Mouse (Mus musculus): ENCODE measurements at regions not wholly inside any gene's neighbourhood (a gene's known extent, or its start where the extent isn't known, plus 50 kb on each side); places are given as distances from the start of the nearest gene placed in this dataset.
A peak's percentile ranks its signal among the peaks of the same experiment; 100 is the strongest.

DNA sequence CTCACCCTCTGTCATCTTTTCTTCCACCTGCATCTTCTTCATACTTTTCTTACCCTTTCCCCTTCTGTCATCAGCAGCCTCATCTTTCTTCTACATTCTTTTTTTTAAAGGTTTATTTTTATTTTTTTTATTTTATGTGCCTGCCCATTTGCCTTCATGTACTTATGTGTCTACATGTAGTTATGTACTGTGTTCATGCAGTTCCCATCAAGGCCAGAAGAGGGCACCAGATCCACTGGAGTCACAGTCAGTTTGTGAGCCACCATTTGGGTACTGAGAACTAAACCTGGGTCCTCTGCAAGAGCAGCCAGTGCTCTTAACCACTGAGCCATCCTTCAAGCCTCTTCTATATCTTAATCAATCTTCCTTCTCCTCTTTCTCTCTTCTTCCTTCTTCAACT lies 475.7 kb upstream of the Zmiz1 start:
- Histone ChIP-seq H3K4me3 (ENCODE audit: low read depth, low read length) (no peak overlapping the region), H3K4me2 (replicated peaks; ENCODE audit: low read depth) (no peak overlapping the region), H3K36me3 (ENCODE audit: control insufficient read depth, insufficient read depth) (no peaks in the 10 kb centered on the region), H3K4me1 (replicated peaks; ENCODE audit: control insufficient read depth, insufficient read depth, low read length) (no peaks in the 10 kb centered on the region), H3K9ac (ENCODE audit: low read depth, low read length) (no peak overlapping the region), H3K27ac (ENCODE audit: low read depth, low read length) (no peak overlapping the region), H3K9me3 (ENCODE audit: control insufficient read depth) (peaks cover 4% of the 10 kb centered on the region; the same call in 1 of the 2 replicates), H3K27me3 (replicated peaks; ENCODE audit: control insufficient read depth, insufficient read depth, low read length) (no peaks in the 10 kb centered on the region)
- peak; percentile 67 for TF ChIP-seq CTCF (IDR thresholded peaks at IDR 0.05; ENCODE audit: low read depth)
- ATAC-seq = no peak

DNA sequence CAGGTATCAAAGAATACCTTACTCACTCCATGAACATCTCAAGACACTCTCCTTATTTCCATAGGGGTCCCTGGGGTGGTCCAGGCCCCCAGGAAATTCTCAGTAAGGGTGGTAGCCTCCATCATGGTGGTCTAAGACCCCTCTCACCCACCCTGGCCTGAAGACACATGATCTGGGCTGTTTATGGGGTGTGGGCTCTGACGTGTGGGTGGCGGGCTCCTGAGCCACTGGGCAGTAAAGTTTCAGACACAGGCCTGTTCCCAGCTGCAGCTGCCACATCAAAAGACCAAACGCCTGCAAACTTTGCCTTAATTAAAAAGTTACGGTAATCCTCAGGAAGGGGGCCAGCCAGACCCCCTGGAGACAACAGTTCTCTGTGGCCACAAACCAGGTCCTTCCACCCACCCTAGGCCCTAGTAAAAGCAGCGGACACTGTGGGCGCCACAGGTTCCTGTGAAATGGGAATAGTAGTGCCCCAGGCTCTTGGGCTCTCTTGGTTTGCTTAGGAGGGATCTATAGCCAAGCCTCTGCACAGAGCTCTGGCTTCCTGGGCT lies 473.1 kb upstream of the Zmiz1 start:
- Histone ChIP-seq H3K9me3 (ENCODE audit: control insufficient read depth) (peaks cover 4% of the 10 kb centered on the region; the same call in 1 of the 2 replicates), H3K9ac (ENCODE audit: low read depth, low read length) (no peak overlapping the region), H3K4me3 (ENCODE audit: low read depth, low read length) (no peak overlapping the region), H3K4me2 (replicated peaks; ENCODE audit: low read depth) (no peak overlapping the region), H3K27me3 (replicated peaks; ENCODE audit: control insufficient read depth, insufficient read depth, low read length) (no peaks in the 10 kb centered on the region), H3K27ac (ENCODE audit: low read depth, low read length) (no peak overlapping the region), H3K36me3 (ENCODE audit: control insufficient read depth, insufficient read depth) (no peaks in the 10 kb centered on the region), H3K4me1 (replicated peaks; ENCODE audit: control insufficient read depth, insufficient read depth, low read length) (no peaks in the 10 kb centered on the region)
- no peak for ATAC-seq
- 81% methylated on average over 6 of the region's 6 CpGs for WGBS
- TF ChIP-seq CTCF (IDR thresholded peaks at IDR 0.05; ENCODE audit: low read depth) = no peak

DNA sequence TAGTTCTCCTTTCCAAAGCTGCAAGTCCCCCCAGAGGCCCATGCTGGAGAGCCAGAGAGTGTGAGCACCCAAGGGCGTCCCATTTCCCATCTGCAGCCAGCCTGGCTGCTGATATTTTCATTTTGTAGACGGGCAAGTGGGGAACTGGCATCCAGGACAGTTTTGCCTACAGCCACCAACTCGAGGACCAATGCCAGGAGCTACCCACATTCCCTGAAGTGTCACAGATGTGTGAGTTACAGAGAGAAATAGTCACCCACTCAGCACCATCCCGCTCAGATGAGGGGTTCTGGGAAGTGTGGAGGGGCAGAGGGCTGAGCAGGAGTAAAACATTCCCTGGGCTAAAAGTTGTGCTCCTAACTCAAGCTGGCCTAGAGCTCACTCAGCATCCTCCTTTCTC lies 472.6 kb upstream of the Zmiz1 start:
- WGBS = 72% methylated on average over 4 of the region's 4 CpGs
- H3K27me3 ChIP-seq (replicated peaks; ENCODE audit: control insufficient read depth, insufficient read depth, low read length) = no peaks in the 10 kb centered on the region

DNA sequence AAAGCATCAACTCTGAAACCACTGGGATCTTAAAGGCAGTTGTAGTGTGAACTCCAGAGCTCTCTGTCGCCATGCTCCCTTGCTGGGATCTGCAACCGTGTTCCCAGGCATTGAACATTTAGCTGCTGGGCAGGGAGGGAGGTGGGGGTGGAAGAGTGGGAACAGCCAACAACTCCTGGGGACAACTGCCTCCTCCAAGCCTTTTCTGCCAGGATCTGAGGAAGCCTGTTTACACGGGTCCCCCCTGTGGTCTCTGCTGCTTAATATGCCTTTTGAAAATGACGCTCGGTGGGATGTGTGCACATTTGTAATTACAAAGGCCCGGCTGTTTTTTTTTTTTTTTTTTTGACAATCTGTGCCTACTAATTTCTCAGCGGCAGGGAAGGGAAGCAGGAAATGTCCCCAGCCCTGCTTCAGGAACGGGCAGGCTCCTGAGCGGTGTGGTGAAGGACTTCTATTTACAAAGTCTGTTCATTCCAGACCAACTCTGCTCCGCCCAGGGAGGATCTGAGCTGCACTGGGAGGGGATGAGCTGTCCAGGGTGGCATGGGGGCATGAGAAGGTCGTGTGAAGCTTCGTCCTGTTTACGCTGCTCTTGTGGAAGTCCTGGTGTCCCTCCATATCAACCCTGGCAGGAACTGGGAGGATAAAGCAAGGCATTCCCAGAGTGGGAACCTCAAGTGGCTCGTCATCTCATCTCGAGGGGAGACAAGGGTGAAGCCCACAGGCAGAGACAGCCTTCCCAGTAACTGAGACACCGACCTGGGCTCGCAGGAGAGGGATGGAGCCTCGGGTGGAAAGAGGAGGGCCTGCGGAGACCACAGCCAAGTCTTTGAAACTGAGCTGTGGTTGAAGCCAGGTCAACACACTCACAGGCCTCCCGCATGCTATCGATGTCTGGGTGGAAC lies 465.0 kb upstream of the Zmiz1 start:
- Histone ChIP-seq H3K4me1 (replicated peaks; ENCODE audit: control insufficient read depth, insufficient read depth, low read length) (0 out of 2 replicates have a peak, but pooled peaks cover 6% of the 10 kb centered on the region), H3K4me3 (ENCODE audit: low read depth, low read length) (no peak overlapping the region), H3K9ac (ENCODE audit: low read depth, low read length) (no peak overlapping the region), H3K4me2 (replicated peaks; ENCODE audit: low read depth) (no peak overlapping the region), H3K27me3 (replicated peaks; ENCODE audit: control insufficient read depth, insufficient read depth, low read length) (no peaks in the 10 kb centered on the region), H3K9me3 (ENCODE audit: control insufficient read depth) (0 out of 2 replicates have a peak, but pooled peaks cover 6% of the 10 kb centered on the region), H3K27ac (ENCODE audit: low read depth, low read length) (no peak overlapping the region), H3K36me3 (ENCODE audit: control insufficient read depth, insufficient read depth) (no peaks in the 10 kb centered on the region)
- no peak for TF ChIP-seq CTCF (IDR thresholded peaks at IDR 0.05; ENCODE audit: low read depth)
- ATAC-seq = no peak
- WGBS = 44% methylated on average over 21 of the region's 21 CpGs

More for the DNA sequence above, 472.6 kb upstream of the Zmiz1 start:
- no peak for ATAC-seq
- H3K27ac ChIP-seq (ENCODE audit: low read depth, low read length) = no peak overlapping the region
- H3K9ac ChIP-seq (ENCODE audit: low read depth, low read length) = no peak overlapping the region
- no peaks in the 10 kb centered on the region for H3K36me3 ChIP-seq (ENCODE audit: control insufficient read depth, insufficient read depth)
- H3K4me2 ChIP-seq (replicated peaks; ENCODE audit: low read depth) = no peak overlapping the region
- no peak overlapping the region for H3K4me3 ChIP-seq (ENCODE audit: low read depth, low read length)
- H3K9me3 ChIP-seq (ENCODE audit: control insufficient read depth) = peaks cover 4% of the 10 kb centered on the region; the same call in 1 of the 2 replicates
- no peaks in the 10 kb centered on the region for H3K4me1 ChIP-seq (replicated peaks; ENCODE audit: control insufficient read depth, insufficient read depth, low read length)
- no peak for TF ChIP-seq CTCF (IDR thresholded peaks at IDR 0.05; ENCODE audit: low read depth)

DNA sequence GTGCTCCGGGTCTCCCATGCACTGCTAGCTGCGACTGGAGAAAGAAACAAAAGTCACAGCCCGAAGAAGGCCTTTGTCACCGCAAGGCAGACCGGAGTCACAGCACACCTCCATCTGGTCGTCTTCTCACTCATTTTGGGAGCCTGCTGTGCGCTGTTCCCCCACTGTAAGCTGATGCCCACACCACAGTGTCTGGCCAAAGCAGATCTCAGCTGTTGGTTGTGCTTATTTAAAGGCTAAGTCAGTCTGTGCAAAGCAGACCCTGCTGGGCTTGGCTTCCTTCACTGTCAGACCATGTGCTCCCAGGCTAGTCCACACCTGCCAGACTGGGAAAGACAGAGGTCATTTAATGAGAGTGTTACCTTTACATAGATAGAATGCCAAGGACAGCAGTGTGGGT lies 463.8 kb upstream of the Zmiz1 start:
- no peak for ATAC-seq
- 87% methylated on average over 7 of the region's 7 CpGs for WGBS
- H3K4me1 ChIP-seq (replicated peaks; ENCODE audit: control insufficient read depth, insufficient read depth, low read length) = 0 out of 2 replicates have a peak, but pooled peaks cover 6% of the 10 kb centered on the region
- no peak overlapping the region for H3K4me2 ChIP-seq (replicated peaks; ENCODE audit: low read depth)
- TF ChIP-seq CTCF (IDR thresholded peaks at IDR 0.05; ENCODE audit: low read depth) = no peak
- H3K27ac ChIP-seq (ENCODE audit: low read depth, low read length) = no peak overlapping the region
- no peak overlapping the region for H3K4me3 ChIP-seq (ENCODE audit: low read depth, low read length)
- H3K9ac ChIP-seq (ENCODE audit: low read depth, low read length) = no peak overlapping the region
- no peaks in the 10 kb centered on the region for H3K27me3 ChIP-seq (replicated peaks; ENCODE audit: control insufficient read depth, insufficient read depth, low read length)
- no peaks in the 10 kb centered on the region for H3K36me3 ChIP-seq (ENCODE audit: control insufficient read depth, insufficient read depth)
- H3K9me3 ChIP-seq (ENCODE audit: control insufficient read depth) = 0 out of 2 replicates have a peak, but pooled peaks cover 6% of the 10 kb centered on the region

DNA sequence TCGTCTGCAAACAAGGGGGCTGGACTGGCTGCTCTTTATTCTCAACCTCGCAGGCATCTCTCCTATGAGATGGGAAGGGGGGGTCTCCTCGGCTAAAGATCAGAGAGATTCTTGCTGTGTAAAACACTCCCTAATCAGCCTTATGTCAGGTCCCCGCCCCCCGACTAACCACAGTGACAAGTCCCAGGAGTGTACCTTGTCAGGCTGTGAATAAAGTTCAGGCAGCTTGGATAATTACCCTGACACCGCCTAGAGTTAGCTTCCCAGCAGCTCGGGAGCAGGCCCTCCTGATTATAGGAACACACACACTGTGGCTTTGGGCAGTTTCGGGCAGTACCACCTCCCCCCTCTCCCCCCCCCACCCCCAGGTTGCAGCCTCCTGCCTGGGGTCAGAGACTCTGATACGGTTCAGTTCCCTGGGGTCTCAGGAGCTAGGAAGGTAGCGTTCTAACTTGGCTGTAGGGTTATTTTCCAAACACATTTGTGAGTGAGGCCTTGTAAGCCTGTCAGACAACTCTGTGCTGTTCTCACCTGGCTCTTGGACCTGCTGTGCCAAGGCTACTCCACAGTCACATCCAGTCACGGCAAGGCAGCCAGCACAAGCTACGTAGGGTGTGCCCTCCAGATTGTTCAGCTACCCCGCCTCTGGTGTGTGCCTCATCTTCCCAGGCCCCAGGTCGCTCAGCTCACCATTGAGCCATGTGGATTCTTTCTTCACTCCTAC lies 461.0 kb upstream of the Zmiz1 start:
- no peaks in the 10 kb centered on the region for H3K36me3 ChIP-seq (ENCODE audit: control insufficient read depth, insufficient read depth)
- ATAC-seq = 0 out of 2 replicates have a peak, but pooled peaks have one; percentile 31
- H3K4me1 ChIP-seq (replicated peaks; ENCODE audit: control insufficient read depth, insufficient read depth, low read length) = 0 out of 2 replicates have a peak, but pooled peaks cover 6% of the 10 kb centered on the region
- no peak for TF ChIP-seq CTCF (IDR thresholded peaks at IDR 0.05; ENCODE audit: low read depth)
- H3K9ac ChIP-seq (ENCODE audit: low read depth, low read length) = no peak overlapping the region
- no peaks in the 10 kb centered on the region for H3K27me3 ChIP-seq (replicated peaks; ENCODE audit: control insufficient read depth, insufficient read depth, low read length)
- 29% methylated on average over 14 of the region's 14 CpGs for WGBS
- no peak overlapping the region for H3K4me2 ChIP-seq (replicated peaks; ENCODE audit: low read depth)
- H3K9me3 ChIP-seq (ENCODE audit: control insufficient read depth) = no peaks in the 10 kb centered on the region
- H3K4me3 ChIP-seq (ENCODE audit: low read depth, low read length) = no peak overlapping the region
- no peak overlapping the region for H3K27ac ChIP-seq (ENCODE audit: low read depth, low read length)

Data from intestine, postnatal 0 days (tissue).